Mouse (Mus musculus): ENCODE results near the gene Col8a2. TPM values are rescaled to one million over a fixed set of nuclear protein-coding genes. Genes with fewer than 3 reads are reported as not detected.

Gene Col8a2
- polyA plus RNA-seq, 1 experiment from 2014 or later, result 12.1 TPM

DNA sequence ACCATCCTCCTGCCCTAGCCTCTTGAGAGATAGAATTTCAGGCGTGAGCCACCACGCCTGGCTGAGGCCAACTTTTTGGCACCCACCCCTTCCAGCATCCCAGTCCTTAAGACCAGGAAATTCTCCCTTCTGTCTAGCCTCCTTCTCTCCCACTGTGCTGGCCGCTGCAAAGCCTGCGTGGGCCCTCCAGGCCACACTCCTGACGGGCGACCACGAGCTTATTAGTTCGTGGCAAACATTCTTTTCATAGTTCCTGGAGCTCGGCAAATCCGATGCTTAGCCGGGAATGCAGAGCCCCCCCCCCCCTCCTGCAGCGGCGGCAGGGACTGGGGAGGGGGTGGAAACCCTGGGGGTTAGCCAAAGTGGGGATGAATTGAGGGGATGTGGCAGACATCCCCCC, 4.6 kb downstream of the Col8a2 start:
- 0 out of 2 replicates have a peak, but pooled peaks cover under 1% of the 10 kb centered on the region for H3K9me3 ChIP-seq
- H3K9ac ChIP-seq, result no peak overlapping the region
- no peak for ATAC-seq (ENCODE audit: low FRiP score, low read depth)
- H3K4me1 ChIP-seq, result peaks cover 7% of the 10 kb centered on the region; the same call in 1 of the 2 replicates
- no peaks in the 10 kb centered on the region for H3K36me3 ChIP-seq
- H3K4me3 ChIP-seq, result no peak overlapping the region
- WGBS, result 50% methylated on average over 13 of the region's 13 CpGs
- H3K27ac ChIP-seq, result no peak overlapping the region
- H3K4me2 ChIP-seq (replicated peaks), result no peak overlapping the region
- H3K27me3 ChIP-seq (replicated peaks), result peaks cover 54% of the 10 kb centered on the region

DNA sequence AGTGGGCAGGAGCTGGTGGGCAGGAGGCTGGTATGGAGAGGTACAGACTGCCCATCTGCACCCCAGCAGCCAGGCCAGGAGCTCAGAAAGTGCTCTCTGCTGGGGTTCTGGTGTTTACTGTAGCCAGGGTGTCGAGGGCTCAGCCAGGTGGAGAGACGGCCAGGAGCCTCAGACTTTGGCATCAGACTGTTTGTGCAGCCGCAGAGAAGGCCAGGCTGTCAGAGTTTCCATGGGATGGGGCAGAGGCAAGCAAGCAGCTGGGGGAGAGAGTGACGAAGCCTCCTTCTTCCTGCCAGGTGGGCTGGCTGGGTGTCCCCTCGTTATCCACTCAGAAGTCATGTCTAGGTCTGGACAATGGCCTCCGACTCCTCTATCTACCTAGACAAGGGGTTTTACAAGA, 8.6 kb downstream of the Col8a2 start:
- ATAC-seq (ENCODE audit: low FRiP score, low read depth), result no peak
- H3K4me1 ChIP-seq, result peaks cover 13% of the 10 kb centered on the region
- 73% methylated on average over 6 of the region's 6 CpGs for WGBS
- H3K27ac ChIP-seq, result no peak overlapping the region
- no peak overlapping the region for H3K4me3 ChIP-seq
- peaks cover 55% of the 10 kb centered on the region for H3K27me3 ChIP-seq (replicated peaks)
- no peak overlapping the region for H3K9ac ChIP-seq
- no peaks in the 10 kb centered on the region for H3K9me3 ChIP-seq
- H3K4me2 ChIP-seq (replicated peaks), result no peak overlapping the region
- H3K36me3 ChIP-seq, result no peaks in the 10 kb centered on the region

DNA sequence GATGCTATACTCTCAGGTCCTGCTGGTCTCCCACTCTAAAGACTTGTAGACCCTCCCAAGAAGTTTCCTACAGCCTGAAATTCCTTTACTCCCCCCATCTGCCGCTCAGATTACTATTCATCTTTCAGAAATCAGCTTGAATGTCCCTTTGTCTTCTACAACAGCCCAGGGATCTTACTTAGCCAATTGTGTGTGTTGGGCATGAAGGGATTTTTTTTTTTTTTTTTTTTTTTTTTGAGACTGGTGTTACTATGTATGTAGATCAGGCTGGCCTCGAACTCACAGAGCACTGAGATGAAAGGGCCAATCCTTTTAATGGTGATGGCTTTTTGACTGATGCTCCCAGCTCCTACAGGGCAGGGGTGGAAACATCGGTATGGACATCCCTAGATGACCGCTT, 9.3 kb downstream of the Col8a2 start:
- H3K4me2 ChIP-seq (replicated peaks), result no peak overlapping the region; the same call in 1 of the 2 replicates
- no peak for ATAC-seq (ENCODE audit: low FRiP score, low read depth)
- H3K9ac ChIP-seq, result no peak overlapping the region
- peaks cover 63% of the 10 kb centered on the region for H3K27me3 ChIP-seq (replicated peaks)
- no peaks in the 10 kb centered on the region for H3K9me3 ChIP-seq
- 36% methylated on average over 4 of the region's 4 CpGs for WGBS
- peaks cover 16% of the 10 kb centered on the region for H3K4me1 ChIP-seq
- H3K36me3 ChIP-seq, result no peaks in the 10 kb centered on the region
- no peak overlapping the region for H3K27ac ChIP-seq
- no peak overlapping the region for H3K4me3 ChIP-seq

DNA sequence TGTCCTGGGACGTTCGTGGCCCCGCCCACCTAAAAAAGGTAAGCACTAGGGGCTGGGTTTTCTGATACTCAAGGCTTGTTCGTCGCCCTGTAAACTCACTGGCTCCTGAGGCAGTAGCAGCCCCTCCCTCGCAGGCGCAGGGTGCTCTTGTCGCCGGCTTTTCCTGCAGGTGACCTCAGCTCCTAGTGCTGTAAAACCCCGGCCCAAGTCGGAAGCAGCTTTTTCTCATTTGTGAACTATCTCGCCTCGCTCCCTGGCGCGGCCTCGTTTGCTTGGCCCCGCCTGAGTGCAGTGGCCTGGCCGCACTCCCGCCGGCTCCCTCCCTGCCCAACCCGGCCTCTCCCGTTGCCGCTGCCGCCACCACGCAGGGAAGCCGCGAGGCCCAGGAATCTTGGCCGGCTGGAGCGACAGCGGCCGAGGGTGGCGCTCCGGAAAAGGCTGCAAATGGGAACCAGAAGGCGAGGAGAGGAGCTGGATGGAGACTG, 10.1 kb downstream of the Col8a2 start:
- H3K4me2 ChIP-seq (replicated peaks), result peak overlapping the region; percentile 70
- H3K27me3 ChIP-seq (replicated peaks), result peaks cover 70% of the 10 kb centered on the region
- H3K36me3 ChIP-seq, result no peaks in the 10 kb centered on the region
- peak overlapping the region; percentile 23; the same call in 1 of the 2 replicates for H3K4me3 ChIP-seq
- H3K27ac ChIP-seq, result no peak overlapping the region
- H3K4me1 ChIP-seq, result peaks cover 23% of the 10 kb centered on the region
- H3K9me3 ChIP-seq, result no peaks in the 10 kb centered on the region
- under 1% methylated on average over 34 of the region's 34 CpGs for WGBS
- H3K9ac ChIP-seq, result peak overlapping the region; percentile 54
- ATAC-seq (ENCODE audit: low FRiP score, low read depth), result no peak

DNA sequence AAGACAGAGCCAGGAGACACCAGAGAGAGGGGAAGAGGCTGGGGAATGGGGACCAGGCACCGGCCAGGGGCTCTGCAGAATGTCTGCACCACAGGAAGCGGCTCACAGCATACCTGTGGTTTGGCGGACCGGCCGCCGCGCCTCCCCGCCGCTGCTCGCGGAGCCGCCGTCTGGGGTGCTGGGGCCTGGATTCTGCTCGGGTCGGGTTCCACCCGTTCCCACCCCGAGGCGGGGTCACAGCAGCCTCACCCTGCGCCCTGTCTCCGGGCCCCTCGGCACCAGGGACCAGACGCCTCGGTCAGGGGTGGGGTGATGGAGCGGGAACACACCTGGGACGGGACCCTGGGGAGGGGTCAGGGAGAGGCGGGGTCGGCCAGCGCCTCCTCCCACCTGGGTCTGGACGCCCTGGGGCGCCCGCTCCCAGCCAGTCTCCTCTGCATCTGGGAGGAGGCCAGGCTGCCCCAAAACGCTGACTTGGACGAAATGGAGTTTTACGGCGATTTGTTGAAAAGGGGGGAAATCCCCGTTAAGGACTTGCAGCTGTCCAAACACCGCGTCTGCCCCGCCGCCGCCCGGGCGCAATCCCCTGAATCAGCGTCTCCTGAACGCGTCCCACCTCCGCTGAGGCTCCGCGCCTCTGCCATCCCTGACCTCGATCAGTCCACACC, 14.5 kb downstream of the Col8a2 start:
- H3K27ac ChIP-seq, result no peak overlapping the region
- under 1% methylated on average over 50 of the region's 50 CpGs for WGBS
- ATAC-seq (ENCODE audit: low FRiP score, low read depth), result no peak
- H3K4me3 ChIP-seq, result peak overlapping the region; percentile 28
- no peaks in the 10 kb centered on the region for H3K36me3 ChIP-seq
- H3K4me2 ChIP-seq (replicated peaks), result peak overlapping the region; percentile 56
- peaks cover 70% of the 10 kb centered on the region for H3K27me3 ChIP-seq (replicated peaks)
- no peak overlapping the region; the same call in 1 of the 2 replicates for H3K9ac ChIP-seq
- peaks cover 26% of the 10 kb centered on the region for H3K4me1 ChIP-seq
- H3K9me3 ChIP-seq, result peaks cover 4% of the 10 kb centered on the region

DNA sequence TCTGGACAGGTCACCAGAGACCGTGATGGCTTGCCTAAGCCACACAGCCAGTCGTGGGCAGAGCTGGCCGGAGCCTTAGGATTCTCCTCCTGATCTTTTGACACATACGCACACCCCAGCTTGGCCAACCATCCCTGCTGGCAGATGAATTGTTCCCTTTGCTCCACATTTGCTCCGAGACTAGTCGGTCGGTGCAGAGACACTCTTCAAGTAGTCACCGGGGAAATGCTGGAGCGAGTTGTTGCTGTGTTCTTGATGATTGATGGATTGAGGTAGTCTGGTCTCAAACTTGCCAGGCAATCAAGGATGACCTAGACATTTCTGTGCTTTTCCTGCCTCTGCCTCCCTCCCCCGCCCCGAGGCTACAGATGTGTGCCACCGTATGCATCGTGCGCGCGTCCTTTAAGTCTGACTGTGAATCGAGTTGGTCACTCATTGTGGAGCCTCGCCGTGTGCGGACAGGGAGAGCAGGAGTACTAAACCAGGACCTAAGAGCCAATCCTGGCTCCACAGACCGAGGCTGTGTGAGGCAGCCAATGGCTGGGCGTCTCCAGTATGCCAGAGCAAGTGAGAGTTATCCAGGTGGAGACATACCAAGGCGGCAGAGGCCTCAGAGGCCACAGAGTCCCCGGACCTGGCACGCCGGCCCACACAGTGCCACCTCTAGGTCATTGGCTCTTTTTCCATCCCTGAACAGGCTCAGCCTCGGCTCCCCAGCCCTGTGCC, 15.2 kb downstream of the Col8a2 start:
- H3K9ac ChIP-seq, result no peak overlapping the region
- ATAC-seq (ENCODE audit: low FRiP score, low read depth), result no peak
- no peaks in the 10 kb centered on the region for H3K36me3 ChIP-seq
- peaks cover 6% of the 10 kb centered on the region for H3K9me3 ChIP-seq
- peaks cover 63% of the 10 kb centered on the region for H3K27me3 ChIP-seq (replicated peaks)
- H3K27ac ChIP-seq, result no peak overlapping the region
- peaks cover 21% of the 10 kb centered on the region for H3K4me1 ChIP-seq
- WGBS, result 2% methylated on average over 27 of the region's 27 CpGs
- peak overlapping the region; percentile 28 for H3K4me3 ChIP-seq
- peak overlapping the region; percentile 56 for H3K4me2 ChIP-seq (replicated peaks)

DNA sequence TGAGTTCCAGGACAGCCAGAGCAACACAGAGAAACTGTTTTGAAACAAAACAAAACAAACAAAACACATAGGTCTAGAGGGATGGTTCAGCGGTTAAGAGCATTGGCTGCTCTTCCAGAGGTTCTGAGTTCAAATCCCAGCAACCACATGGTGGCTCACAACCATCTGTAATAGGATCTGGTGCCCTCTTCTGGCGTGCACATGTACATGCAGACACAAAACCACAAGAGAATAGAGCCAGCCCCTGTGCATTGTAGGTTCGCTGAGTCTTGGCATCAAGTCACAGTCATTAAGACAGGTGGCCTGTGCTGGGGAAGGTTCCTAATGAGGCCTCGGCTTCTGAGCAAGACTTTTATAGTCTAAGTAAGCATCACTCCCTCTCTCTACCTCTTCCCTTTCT, 17.3 kb downstream of the Col8a2 start:
- Histone ChIP-seq H3K4me3 (no peak overlapping the region), H3K36me3 (no peaks in the 10 kb centered on the region), H3K4me1 (peaks cover 13% of the 10 kb centered on the region), H3K9me3 (peaks cover 6% of the 10 kb centered on the region), H3K27ac (no peak overlapping the region), H3K27me3 (replicated peaks) (peaks cover 42% of the 10 kb centered on the region), H3K4me2 (replicated peaks) (no peak overlapping the region), H3K9ac (no peak overlapping the region)
- no peak for ATAC-seq (ENCODE audit: low FRiP score, low read depth)
- 60% methylated on average over 4 of the region's 4 CpGs for WGBS

DNA sequence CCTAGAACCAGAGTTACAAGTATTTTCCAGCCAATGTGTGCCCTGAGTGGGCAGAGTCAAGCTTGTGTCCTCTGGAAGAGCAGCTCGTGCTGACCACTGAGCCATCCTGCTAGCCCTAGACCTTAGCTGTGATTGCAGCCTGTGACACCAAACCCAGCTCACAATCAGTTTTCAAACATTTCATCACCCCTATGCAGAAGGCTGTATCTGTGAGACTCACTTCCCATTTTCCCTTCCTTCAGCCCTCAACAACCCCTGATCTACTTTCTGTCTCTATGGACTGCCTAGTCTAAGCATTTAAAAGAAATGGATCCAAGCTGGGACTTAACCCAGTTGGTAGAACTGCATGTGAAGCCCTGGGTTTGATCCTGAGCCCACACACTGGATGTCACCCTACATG, 18.8 kb downstream of the Col8a2 start:
- Histone ChIP-seq H3K4me3 (no peak overlapping the region), H3K4me1 (peaks cover 13% of the 10 kb centered on the region), H3K27ac (no peak overlapping the region), H3K4me2 (replicated peaks) (no peak overlapping the region), H3K36me3 (no peaks in the 10 kb centered on the region), H3K27me3 (replicated peaks) (peaks cover 29% of the 10 kb centered on the region), H3K9ac (no peak overlapping the region), H3K9me3 (peaks cover 6% of the 10 kb centered on the region)
- ATAC-seq (ENCODE audit: low FRiP score, low read depth), result no peak
- WGBS, result 88% methylated on average over 1 of the region's 1 CpGs

DNA sequence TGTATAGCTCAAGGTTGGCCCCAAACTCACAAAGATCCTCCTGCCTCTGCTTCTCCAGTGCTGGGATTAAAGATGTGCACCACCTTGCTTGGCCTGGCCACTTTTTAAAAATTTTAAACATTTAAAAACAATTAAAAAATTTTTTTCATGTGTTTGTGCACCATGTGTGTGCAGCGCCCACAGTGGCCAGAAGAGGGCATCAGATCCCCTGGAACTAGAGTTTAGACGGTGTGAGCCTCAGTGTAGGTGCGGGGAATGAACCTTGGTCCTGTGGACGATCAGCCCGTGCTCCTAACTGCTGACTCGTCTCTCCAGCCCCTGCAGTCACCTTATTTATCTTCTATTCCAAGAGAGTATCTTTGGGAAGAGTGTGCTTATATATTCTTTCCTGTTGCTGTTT, 19.5 kb downstream of the Col8a2 start:
- Histone ChIP-seq H3K27me3 (replicated peaks) (peaks cover 23% of the 10 kb centered on the region), H3K4me2 (replicated peaks) (no peak overlapping the region), H3K36me3 (no peaks in the 10 kb centered on the region), H3K4me3 (no peak overlapping the region), H3K9me3 (peaks cover 6% of the 10 kb centered on the region), H3K27ac (no peak overlapping the region), H3K9ac (no peak overlapping the region), H3K4me1 (peaks cover 9% of the 10 kb centered on the region)
- 90% methylated on average over 6 of the region's 6 CpGs for WGBS
- no peak for ATAC-seq (ENCODE audit: low FRiP score, low read depth)

DNA sequence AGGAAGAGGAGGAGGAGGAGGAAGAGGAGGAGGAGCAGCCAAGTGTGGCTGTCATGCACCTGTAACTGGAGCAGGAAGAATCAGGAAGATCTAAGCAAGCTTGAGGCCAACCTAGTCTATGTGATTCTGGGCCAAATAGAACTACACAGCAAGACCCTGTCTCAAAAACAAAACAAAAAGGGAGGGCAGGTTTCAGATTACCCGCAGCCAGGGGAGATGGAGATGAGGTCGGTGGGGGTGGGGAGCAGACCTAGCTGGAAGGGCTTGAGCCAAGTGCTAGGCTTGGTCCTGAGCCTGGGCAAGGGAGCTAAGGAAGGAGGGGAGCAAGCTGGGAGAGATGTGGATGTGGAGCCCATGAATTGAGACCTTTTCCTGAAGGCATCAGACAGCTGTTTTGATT, 20.2 kb downstream of the Col8a2 start:
- 22% methylated on average over 2 of the region's 2 CpGs for WGBS

DNA sequence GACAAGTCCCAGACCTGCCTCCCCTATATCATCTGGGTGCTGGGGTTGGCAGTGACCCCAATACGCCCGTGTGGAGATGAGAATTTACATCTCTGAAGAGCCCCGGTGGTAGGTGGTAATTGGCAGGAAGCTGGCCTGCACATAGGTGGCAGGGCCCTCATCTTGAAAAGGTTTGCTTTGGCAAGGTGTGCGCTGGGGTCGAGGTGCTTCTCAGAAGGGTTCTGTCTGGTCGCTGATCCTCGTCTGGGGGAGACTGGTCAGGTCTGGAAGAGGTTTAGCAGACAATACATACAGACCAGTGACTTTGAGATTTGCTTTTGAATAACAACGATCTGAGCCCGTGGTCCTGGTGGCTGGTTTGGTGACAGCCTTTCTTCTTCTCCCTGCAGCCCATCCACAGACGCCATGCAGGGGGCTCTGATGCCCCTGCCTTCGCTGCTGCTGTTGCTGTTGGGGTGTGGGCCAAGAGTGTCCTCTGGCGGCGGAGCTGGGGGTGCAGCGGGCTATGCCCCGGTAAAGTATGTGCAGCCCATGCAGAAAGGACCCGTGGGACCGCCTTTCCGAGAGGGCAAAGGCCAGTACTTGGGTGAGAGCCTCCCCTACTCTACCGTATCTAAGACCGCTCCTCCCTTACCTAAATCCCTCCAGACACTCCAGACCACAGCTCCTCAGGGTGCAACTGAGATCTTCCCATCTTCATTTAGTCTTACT, 22.8 kb downstream of the Col8a2 start:
- 16% methylated on average over 20 of the region's 20 CpGs for WGBS
- H3K4me1 ChIP-seq, result no peaks in the 10 kb centered on the region
- no peaks in the 10 kb centered on the region; the same call in 1 of the 2 replicates for H3K27me3 ChIP-seq (replicated peaks)
- no peak overlapping the region for H3K27ac ChIP-seq
- 0 out of 2 replicates have a peak overlapping the region, but pooled peaks have one; percentile 33 for H3K9ac ChIP-seq
- H3K9me3 ChIP-seq, result peaks cover 6% of the 10 kb centered on the region
- ATAC-seq (ENCODE audit: low FRiP score, low read depth), result peak; percentile 31
- peak overlapping the region; percentile 47 for H3K4me2 ChIP-seq (replicated peaks)
- no peaks in the 10 kb centered on the region for H3K36me3 ChIP-seq
- peak overlapping the region; percentile 0; the same call in 1 of the 2 replicates for H3K4me3 ChIP-seq

More for the DNA sequence above, 20.2 kb downstream of the Col8a2 start:
- 0 out of 2 replicates have a peak, but pooled peaks cover 2% of the 10 kb centered on the region for H3K4me1 ChIP-seq
- no peak overlapping the region for H3K27ac ChIP-seq
- H3K4me3 ChIP-seq, result no peak overlapping the region
- no peak overlapping the region for H3K9ac ChIP-seq
- H3K9me3 ChIP-seq, result peaks cover 6% of the 10 kb centered on the region
- peaks cover 16% of the 10 kb centered on the region for H3K27me3 ChIP-seq (replicated peaks)
- no peak overlapping the region for H3K4me2 ChIP-seq (replicated peaks)
- H3K36me3 ChIP-seq, result no peaks in the 10 kb centered on the region
- no peak for ATAC-seq (ENCODE audit: low FRiP score, low read depth)

DNA sequence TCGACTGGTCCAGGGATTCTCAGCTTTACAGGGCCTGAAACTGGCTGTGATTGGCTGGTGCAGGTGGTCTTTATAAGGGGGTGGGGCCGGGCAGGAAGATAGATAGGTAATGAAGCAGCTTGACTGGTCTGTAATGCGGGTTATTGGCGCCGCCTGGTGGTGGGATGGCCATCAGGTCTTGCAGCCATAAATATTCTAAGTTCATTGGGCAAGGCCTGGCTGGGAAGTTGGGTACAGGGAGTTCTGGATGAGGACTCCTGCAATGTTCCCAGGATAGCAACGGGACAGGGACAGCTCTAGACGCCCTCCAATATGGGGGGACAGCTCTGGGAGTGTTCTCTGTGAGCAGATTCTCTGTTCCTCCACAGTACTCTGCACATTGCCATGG, 23.3 kb downstream of the Col8a2 start:
- no peak overlapping the region for H3K27ac ChIP-seq
- H3K9me3 ChIP-seq, result peaks cover 6% of the 10 kb centered on the region
- no peak overlapping the region for H3K9ac ChIP-seq
- peak overlapping the region; percentile 0; the same call in 1 of the 2 replicates for H3K4me3 ChIP-seq
- H3K27me3 ChIP-seq (replicated peaks), result no peaks in the 10 kb centered on the region
- H3K4me1 ChIP-seq, result no peaks in the 10 kb centered on the region
- H3K4me2 ChIP-seq (replicated peaks), result peak overlapping the region; percentile 47
- WGBS, result 2% methylated on average over 7 of the region's 7 CpGs
- peak; percentile 85 for ATAC-seq (ENCODE audit: low FRiP score, low read depth)
- no peaks in the 10 kb centered on the region; the same call in 1 of the 2 replicates for H3K36me3 ChIP-seq
